Mouse (Mus musculus) lung, postnatal 0 days (tissue): ENCODE results near the gene Dok5.

ENCODE experiments used
- CTCF ChIP-seq: IDR thresholded peaks from 2 replicates; pipeline ENCODE4 v1.5.1; 2016; ENCODE audit warnings: antibody characterized with exemption, mild to moderate bottlenecking
- EP300 ChIP-seq: IDR thresholded peaks from 2 replicates; pipeline ENCODE4 v1.6.1; 2016; ENCODE audit warnings: antibody characterized with exemption, mild to moderate bottlenecking, control low read depth

DNA sequence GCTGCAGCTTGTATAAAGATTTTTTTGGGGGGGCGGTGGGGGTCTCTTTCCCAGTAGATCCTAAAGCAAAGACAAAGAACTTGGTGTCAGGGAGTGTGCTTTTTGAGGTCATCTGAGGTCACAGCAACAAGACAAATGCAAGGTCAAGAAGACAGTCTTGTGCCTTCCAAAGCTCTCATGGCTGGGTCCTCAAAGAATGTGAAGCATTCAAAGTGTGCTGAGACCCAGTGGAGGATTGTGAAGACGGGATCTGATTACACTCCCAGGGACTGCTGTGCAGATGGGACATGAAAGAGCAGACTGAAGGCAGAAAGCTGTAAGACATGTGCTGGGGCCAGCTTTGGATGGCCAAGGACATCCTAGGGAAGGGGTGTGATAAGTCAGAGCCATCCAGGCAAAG, 24.2 kb downstream of the Dok5 start:
- no peak for TF ChIP-seq CTCF
- no peak for TF ChIP-seq EP300
